Mouse (Mus musculus) C2C12 (cell line): ENCODE measurements at regions not wholly inside any gene's neighbourhood (a gene's known extent, or its start where the extent isn't known, plus 50 kb on each side); places are given as distances from the start of the nearest gene placed in this dataset.

Source experiments
- H3K27me3 ChIP-seq: one replicate; pipeline ENCODE4 v1.6.1; 2011; ENCODE audit not compliant: control insufficient read depth, insufficient read depth, insufficient read length
- H3K36me3 ChIP-seq: one replicate; pipeline ENCODE4 v1.6.1; 2011; ENCODE audit not compliant: control insufficient read depth, insufficient read depth
- H3K4me3 ChIP-seq: one replicate; pipeline ENCODE4 v1.5.1; 2011; ENCODE audit warnings: mild to moderate bottlenecking, control low read depth; ENCODE audit not compliant: poor library complexity, insufficient read depth, severe bottlenecking
- H3K79me2 ChIP-seq: one replicate; pipeline ENCODE4 v1.6.1; 2011; ENCODE audit not compliant: control insufficient read depth, insufficient read depth
- H3K79me3 ChIP-seq: one replicate; pipeline ENCODE4 v1.6.1; 2011; ENCODE audit warnings: low read depth, control low read depth
- H3ac ChIP-seq: one replicate; pipeline ENCODE3; 2011; ENCODE audit warnings: low read depth; ENCODE audit not compliant: control insufficient read depth, insufficient read length
- CEBPB ChIP-seq: IDR thresholded peaks from one replicate; pipeline ENCODE4 v1.6.1; 2011; ENCODE audit warnings: low read depth, mild to moderate bottlenecking, control low read depth, moderate library complexity
- CTCF ChIP-seq: IDR thresholded peaks from one replicate; pipeline ENCODE4 v1.5.1; 2011; ENCODE audit not compliant: control insufficient read depth, insufficient read depth, insufficient read length
- FOSL1 ChIP-seq: IDR thresholded peaks from one replicate; pipeline ENCODE4 v1.8.0; 2011; ENCODE audit warnings: mild to moderate bottlenecking, low read length; ENCODE audit not compliant: poor library complexity, insufficient read depth, severe bottlenecking
- MAX ChIP-seq: IDR thresholded peaks from one replicate; pipeline ENCODE4 v1.6.1; 2011; ENCODE audit warnings: mild to moderate bottlenecking, control low read depth
- MYOD1 ChIP-seq: IDR thresholded peaks from one replicate; pipeline ENCODE4 v1.6.1; 2011; ENCODE audit warnings: low read depth; ENCODE audit not compliant: control insufficient read depth, insufficient read length
- MYOG ChIP-seq: IDR thresholded peaks from one replicate; pipeline ENCODE4 v1.6.1; 2011; ENCODE audit not compliant: control insufficient read depth, insufficient read length; ENCODE audit errors: extremely low read depth
- USF1 ChIP-seq: IDR thresholded peaks from one replicate; pipeline ENCODE4 v1.6.1; 2011; ENCODE audit warnings: low read depth, mild to moderate bottlenecking, control low read depth, moderate library complexity

- Histone ChIP-seq H3K4me3 (no peak overlapping the region), H3K79me3 (no peaks in the 10 kb centered on the region), H3K79me2 (no peaks in the 10 kb centered on the region), H3ac (no peak overlapping the region), H3K36me3 (no peaks in the 10 kb centered on the region), H3K27me3 (no peaks in the 10 kb centered on the region)
- TF ChIP-seq MYOG (no peak), MYOD1 (no peak), CEBPB (no peak), CTCF (peak; percentile 50)
Observed at GRCm38 (mm10) chr4:61909409-61909808, 74.4 kb upstream of the Mup5 start.

GRCm38 (mm10) chr4:61902136-61902535 is 67.1 kb upstream of the Mup5 start:
- H3K79me3 ChIP-seq: no peaks in the 10 kb centered on the region
- TF ChIP-seq MYOG (no peak), MAX (no peak), FOSL1 (no peak), MYOD1 (no peak), CTCF (no peak), CEBPB (no peak), USF1 (no peak)
- no peaks in the 10 kb centered on the region for H3K79me2 ChIP-seq
- no peaks in the 10 kb centered on the region for H3K36me3 ChIP-seq
- no peaks in the 10 kb centered on the region for H3K27me3 ChIP-seq
- no peak overlapping the region for H3K4me3 ChIP-seq
- no peak overlapping the region for H3ac ChIP-seq

GRCm38 (mm10) chr4:61898184-61898583 is 63.2 kb upstream of the Mup5 start:
- H3K4me3 ChIP-seq: no peak overlapping the region
- H3K79me3 ChIP-seq: no peaks in the 10 kb centered on the region
- TF ChIP-seq MYOG (no peak), FOSL1 (no peak), USF1 (no peak), MYOD1 (no peak), CTCF (no peak), MAX (no peak), CEBPB (no peak)
- H3K36me3 ChIP-seq: no peaks in the 10 kb centered on the region
- no peak overlapping the region for H3ac ChIP-seq
- no peaks in the 10 kb centered on the region for H3K27me3 ChIP-seq
- H3K79me2 ChIP-seq: no peaks in the 10 kb centered on the region

DNA sequence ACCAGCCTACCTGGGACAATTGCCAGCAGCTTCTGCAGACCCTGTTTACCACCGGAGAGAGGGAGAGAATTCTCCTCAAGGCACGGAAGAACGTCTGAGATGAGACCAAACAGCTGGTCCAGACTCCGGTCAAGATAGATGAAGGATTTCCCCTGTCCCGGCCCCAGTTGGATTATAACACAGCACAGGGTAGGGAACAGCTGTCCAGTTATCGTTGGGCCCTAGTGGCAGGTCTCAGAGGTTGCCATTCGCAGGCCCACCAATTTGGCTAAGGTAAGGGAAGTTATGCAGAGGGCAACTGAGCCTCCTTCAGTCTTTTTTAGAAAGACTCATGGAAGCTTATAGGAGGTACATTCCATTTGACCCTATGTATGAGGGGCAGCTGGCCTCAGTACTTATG is 62.1 kb upstream of the Mup5 start:
- no peaks in the 10 kb centered on the region for H3K27me3 ChIP-seq
- no peak overlapping the region for H3K4me3 ChIP-seq
- no peaks in the 10 kb centered on the region for H3K79me3 ChIP-seq
- TF ChIP-seq CEBPB (no peak), MYOD1 (no peak), MAX (no peak), CTCF (no peak), MYOG (no peak), USF1 (no peak)
- no peaks in the 10 kb centered on the region for H3K36me3 ChIP-seq
- H3K79me2 ChIP-seq: no peaks in the 10 kb centered on the region
- no peak overlapping the region for H3ac ChIP-seq
